Mouse (Mus musculus) neural tube, embryonic 13.5 days (tissue): Measurements from ENCODE around the gene Rev3l. TPM values are rescaled to one million over a fixed set of nuclear protein-coding genes. Genes with fewer than 3 reads are reported as not detected.

Source experiments
- ATAC-seq: fragments of 200-750 bp; cut with Nextera tagmentation; 2 replicates; pipeline ENCODE4 v1.8.0; 2017; ENCODE audit warnings: low read depth, mild to moderate bottlenecking, moderate TSS enrichment, moderate library complexity
- H3K27ac ChIP-seq: fragments of 300-500 bp; sonication (generic); replicated peaks from 2 replicates; pipeline ENCODE4 v1.5.1; 2015; ENCODE audit warnings: moderate library complexity, mild to moderate bottlenecking, inconsistent platforms
- H3K27me3 ChIP-seq: fragments of 300-500 bp; sonication (generic); 2 replicates; pipeline ENCODE4 v1.6.1; 2015; ENCODE audit warnings: mild to moderate bottlenecking, inconsistent platforms
- H3K36me3 ChIP-seq: fragments of 300-500 bp; sonication (generic); 2 replicates; pipeline ENCODE4 v1.6.1; 2015; ENCODE audit warnings: mild to moderate bottlenecking, inconsistent platforms
- H3K4me1 ChIP-seq: fragments of 300-500 bp; sonication (generic); replicated peaks from 2 replicates; pipeline ENCODE4 v1.6.1; 2015; ENCODE audit warnings: inconsistent platforms
- H3K4me2 ChIP-seq: fragments of 300-500 bp; sonication (generic); 2 replicates; pipeline ENCODE4 v1.6.1; 2015; ENCODE audit warnings: inconsistent platforms, mild to moderate bottlenecking, moderate library complexity
- H3K4me3 ChIP-seq: fragments of 300-500 bp; sonication (generic); 2 replicates; pipeline ENCODE4 v1.5.1; 2015; ENCODE audit warnings: mild to moderate bottlenecking, inconsistent platforms
- H3K9ac ChIP-seq: fragments of 300-500 bp; sonication (generic); 2 replicates; pipeline ENCODE4 v1.6.1; 2015; ENCODE audit warnings: moderate library complexity, mild to moderate bottlenecking, inconsistent platforms
- H3K9me3 ChIP-seq: fragments of 300-500 bp; sonication (generic); 2 replicates; pipeline ENCODE4 v1.6.1; 2016; ENCODE audit warnings: inconsistent platforms
- WGBS: fragments of 180-500 bp; shearing (Covaris S2); methylation state at CpG from one replicate; pipeline ENCODE4 v1.1.7; 2015; 5-methylcytosine and 5-hydroxymethylcytosine counted together
- polyA plus RNA-seq: library from polyadenylated mRNA; unstranded; fragments of >200 nt; fragmentation: Nextera tagmentation; extraction: Ambion mirVana; gene quantifications from 2 replicates; pipeline ENCODE4 v1.2.1, GENCODE M21; 2015

The Rev3l gene
- polyA plus RNA-seq, 1 experiment from 2014 or later: 27.3 TPM

DNA sequence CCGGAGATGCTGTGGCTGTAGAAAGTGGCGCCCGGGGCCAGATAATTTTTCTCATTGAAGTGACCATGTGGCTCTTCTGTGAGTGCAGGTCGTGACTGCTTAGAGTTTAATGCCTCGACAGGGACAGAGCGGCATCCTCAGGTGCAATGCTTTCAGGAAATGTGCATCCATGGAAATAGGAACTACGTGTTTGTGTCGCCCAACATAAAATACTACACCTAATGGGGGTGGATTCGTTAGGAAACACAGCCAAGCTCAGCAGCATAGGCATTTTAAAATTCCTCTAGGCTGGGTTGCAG is 1.1 kb downstream of the Rev3l start:
- Histone ChIP-seq H3K36me3 (no peaks in the 10 kb centered on the region), H3K9me3 (no peaks in the 10 kb centered on the region), H3K27me3 (no peaks in the 10 kb centered on the region), H3K4me2 (peak overlapping the region; percentile 55), H3K4me1 (peaks cover 33% of the 10 kb centered on the region), H3K27ac (peak overlapping the region; percentile 100), H3K9ac (peak overlapping the region; percentile 97), H3K4me3 (peak overlapping the region; percentile 89)
- under 1% methylated on average over 9 of the region's 9 CpGs for WGBS
- no peak for ATAC-seq

DNA sequence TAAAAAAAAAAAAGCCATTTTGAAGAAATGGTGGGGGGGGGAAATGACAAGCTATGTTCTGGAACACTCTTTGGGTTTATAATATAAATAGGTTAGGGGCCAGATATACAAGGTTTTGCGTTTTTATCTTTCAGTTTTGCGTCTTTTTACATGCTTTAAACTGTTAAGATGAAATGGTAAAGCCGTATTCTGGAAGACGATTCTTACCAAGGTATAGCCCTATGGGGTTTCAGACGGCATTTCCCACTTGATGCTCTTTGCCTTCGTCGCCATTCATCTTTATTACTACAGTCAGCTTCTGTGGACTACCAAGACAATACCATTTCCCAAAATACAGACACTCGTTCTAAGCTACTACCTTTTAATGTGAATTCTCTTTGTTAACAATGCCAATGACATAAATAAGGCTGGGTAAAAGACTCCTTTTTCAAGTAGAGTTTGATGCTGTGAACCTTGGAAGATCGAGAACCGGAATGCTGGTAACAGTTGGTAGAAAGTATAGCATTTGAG is 1.6 kb downstream of the Rev3l start:
- ATAC-seq: no peak
- peak overlapping the region; percentile 97 for H3K9ac ChIP-seq
- peaks cover 33% of the 10 kb centered on the region for H3K4me1 ChIP-seq
- WGBS: 11% methylated on average over 10 of the region's 10 CpGs
- no peaks in the 10 kb centered on the region for H3K36me3 ChIP-seq
- no peaks in the 10 kb centered on the region for H3K9me3 ChIP-seq
- no peaks in the 10 kb centered on the region for H3K27me3 ChIP-seq
- peak overlapping the region; percentile 89 for H3K4me3 ChIP-seq
- H3K27ac ChIP-seq: peak overlapping the region; percentile 100
- H3K4me2 ChIP-seq: peak overlapping the region; percentile 55

DNA sequence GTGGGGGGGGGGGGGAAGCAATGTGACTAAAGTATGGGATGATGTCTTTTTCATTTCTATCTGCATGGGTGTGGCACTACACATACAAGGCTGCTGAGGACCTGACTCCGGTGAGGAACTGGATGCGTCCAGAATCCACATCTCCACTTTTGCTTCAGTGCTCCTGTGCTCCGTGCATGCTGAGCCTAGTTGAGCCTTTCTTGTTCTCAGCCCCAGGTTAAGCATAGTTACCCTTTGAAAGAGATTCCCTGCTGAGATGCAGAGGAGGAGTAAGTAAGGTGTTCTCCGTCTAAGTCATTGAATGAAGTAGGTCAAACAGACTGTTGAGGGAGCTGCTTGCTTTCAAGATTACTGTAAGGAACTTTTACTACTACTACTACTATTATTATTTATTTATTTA is 4.3 kb downstream of the Rev3l start:
- Histone ChIP-seq H3K27me3 (no peaks in the 10 kb centered on the region), H3K9ac (no peak overlapping the region), H3K27ac (no peak overlapping the region), H3K4me3 (no peak overlapping the region), H3K36me3 (no peaks in the 10 kb centered on the region), H3K9me3 (no peaks in the 10 kb centered on the region), H3K4me2 (0 out of 2 replicates have a peak overlapping the region, but pooled peaks have one; percentile 3), H3K4me1 (peaks cover 27% of the 10 kb centered on the region)
- 70% methylated on average over 4 of the region's 4 CpGs for WGBS
- ATAC-seq: no peak

DNA sequence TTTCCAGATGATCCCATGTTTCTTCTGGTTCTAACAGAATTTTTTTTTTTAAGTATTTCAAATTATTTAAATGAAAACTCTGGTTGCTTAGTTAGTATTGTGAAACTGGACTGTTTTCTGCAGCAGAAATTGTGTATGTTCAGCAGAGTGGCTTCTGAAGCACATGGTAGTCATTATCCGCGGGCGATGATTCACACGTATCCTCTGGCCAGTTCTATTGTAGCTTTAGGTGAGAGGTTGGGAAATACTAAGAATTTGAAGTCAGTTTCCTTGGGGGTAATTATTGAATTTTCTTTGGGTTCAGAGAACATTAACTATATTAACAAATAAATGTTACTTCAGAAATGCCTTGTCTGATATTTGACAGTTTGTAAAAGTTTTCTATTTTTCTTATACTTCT is 10.1 kb downstream of the Rev3l start:
- H3K4me3 ChIP-seq: no peak overlapping the region
- 0 out of 2 replicates have a peak, but pooled peaks cover 5% of the 10 kb centered on the region for H3K36me3 ChIP-seq
- H3K27ac ChIP-seq: no peak overlapping the region
- 77% methylated on average over 4 of the region's 4 CpGs for WGBS
- H3K27me3 ChIP-seq: no peaks in the 10 kb centered on the region
- ATAC-seq: no peak
- no peak overlapping the region for H3K9ac ChIP-seq
- peaks cover 7% of the 10 kb centered on the region; the same call in 1 of the 2 replicates for H3K4me1 ChIP-seq
- no peak overlapping the region for H3K4me2 ChIP-seq
- H3K9me3 ChIP-seq: no peaks in the 10 kb centered on the region

DNA sequence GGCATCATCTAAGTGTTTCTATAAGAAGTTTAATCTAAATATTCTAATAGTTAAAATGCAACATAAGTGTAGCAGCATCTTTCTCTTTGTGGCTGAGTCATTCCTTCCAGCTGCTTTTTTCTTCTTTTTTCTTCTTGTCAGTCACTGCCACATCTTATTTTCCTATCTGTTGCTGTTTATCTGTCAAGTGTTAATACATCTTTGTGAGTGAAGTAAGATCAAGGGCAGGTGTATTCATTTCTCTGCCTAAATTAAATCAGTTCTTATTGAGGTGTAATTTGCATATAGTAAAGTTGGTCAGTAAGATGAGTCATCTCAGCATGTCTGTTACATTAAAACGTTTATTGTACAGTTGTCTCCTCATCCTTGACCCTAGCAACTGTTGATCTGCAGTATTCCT is 32.8 kb downstream of the Rev3l start:
- no peaks in the 10 kb centered on the region for H3K27me3 ChIP-seq
- no peak overlapping the region for H3K9ac ChIP-seq
- peaks cover 8% of the 10 kb centered on the region for H3K36me3 ChIP-seq
- H3K27ac ChIP-seq: no peak overlapping the region
- no peak for ATAC-seq
- H3K4me3 ChIP-seq: no peak overlapping the region
- peaks cover 5% of the 10 kb centered on the region for H3K4me1 ChIP-seq
- WGBS: 91% methylated on average over 1 of the region's 1 CpGs
- H3K4me2 ChIP-seq: no peak overlapping the region
- 0 out of 2 replicates have a peak, but pooled peaks cover 3% of the 10 kb centered on the region for H3K9me3 ChIP-seq

DNA sequence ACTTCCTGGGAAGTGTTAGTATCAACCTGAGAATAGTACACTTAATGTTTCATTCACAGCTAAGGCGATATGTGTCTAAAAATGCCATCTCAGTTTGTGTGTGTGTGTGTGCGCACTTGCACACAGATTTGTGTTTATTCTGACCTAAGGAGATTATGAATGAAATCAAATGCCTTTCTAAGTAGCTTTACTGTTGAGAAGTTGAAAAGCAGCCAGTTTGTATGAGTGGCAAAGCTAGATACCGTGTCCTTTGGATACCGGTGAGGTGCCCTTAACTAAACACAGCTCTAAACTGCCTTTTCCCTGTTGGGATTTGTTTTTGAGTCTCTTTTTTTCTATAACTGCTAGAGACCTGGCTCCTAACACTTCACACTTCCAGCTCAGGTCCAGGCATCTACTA is 34.8 kb downstream of the Rev3l start:
- Histone ChIP-seq H3K4me1 (peaks cover 5% of the 10 kb centered on the region), H3K4me3 (no peak overlapping the region), H3K4me2 (no peak overlapping the region), H3K36me3 (no peaks in the 10 kb centered on the region), H3K27ac (no peak overlapping the region), H3K27me3 (no peaks in the 10 kb centered on the region), H3K9ac (no peak overlapping the region), H3K9me3 (no peaks in the 10 kb centered on the region)
- no peak for ATAC-seq
- 86% methylated on average over 4 of the region's 4 CpGs for WGBS

DNA sequence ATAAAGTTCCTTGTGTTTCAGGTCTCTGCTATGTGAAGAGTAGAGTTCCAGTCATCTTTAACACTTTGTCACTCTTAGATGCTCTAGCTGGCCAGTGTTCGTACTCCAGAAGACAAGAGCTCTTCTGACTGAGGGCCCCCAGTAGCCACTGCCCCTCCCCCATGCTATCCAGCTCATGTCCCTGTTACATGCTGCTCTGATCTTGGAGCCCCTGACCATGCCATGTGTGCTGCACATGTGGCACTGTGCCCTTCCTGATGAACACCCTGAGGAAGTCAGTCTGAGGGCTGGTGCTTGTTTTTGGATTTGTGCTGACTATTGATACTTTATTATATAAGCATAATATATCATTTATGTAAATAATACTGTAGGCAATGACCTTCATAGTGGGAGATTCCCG is 40.3 kb downstream of the Rev3l start:
- H3K9ac ChIP-seq: no peak overlapping the region
- H3K4me2 ChIP-seq: no peak overlapping the region
- no peaks in the 10 kb centered on the region for H3K27me3 ChIP-seq
- no peaks in the 10 kb centered on the region for H3K36me3 ChIP-seq
- WGBS: 83% methylated on average over 2 of the region's 2 CpGs
- no peak overlapping the region for H3K4me3 ChIP-seq
- no peak overlapping the region for H3K27ac ChIP-seq
- no peak for ATAC-seq
- no peaks in the 10 kb centered on the region for H3K9me3 ChIP-seq
- 0 out of 2 replicates have a peak, but pooled peaks cover 8% of the 10 kb centered on the region for H3K4me1 ChIP-seq

DNA sequence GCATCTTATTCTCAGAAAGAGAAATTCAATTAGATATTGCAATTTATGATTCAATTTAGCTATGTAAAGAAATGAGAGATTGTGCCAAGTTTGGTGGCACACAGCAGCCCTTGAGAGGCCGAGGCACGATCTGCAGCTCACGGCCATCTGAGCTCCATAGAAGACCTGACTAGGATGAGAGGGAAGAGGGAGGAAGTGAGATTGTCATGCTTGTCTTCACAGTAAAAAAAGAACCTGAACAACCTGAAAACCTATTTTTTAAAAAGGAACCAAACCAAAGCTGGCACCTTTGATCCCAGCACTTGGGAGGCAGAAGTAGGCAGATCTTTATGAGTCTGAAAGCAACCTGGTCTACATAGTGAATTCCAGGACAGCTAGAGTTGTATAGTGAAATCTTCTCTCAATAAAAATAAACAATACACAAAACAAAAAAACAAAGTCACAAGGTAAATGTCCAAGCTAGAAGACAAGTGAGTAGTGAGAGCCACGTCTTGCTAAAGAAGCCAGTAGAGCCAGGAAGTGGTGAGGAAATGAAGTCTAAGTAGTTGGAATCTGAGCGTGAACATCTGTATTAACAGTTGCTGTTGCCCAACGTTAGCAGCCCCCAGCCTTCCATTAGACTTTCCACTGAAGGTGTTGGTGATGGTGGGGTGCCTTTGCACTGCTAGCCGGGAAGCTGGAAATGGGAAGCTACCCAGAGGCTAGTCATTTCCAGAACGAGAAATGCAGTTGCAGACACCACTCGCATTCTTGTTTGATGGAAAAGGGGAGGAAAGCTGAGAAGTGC is 42.2 kb downstream of the Rev3l start:
- H3K4me2 ChIP-seq: no peak overlapping the region
- no peak overlapping the region for H3K27ac ChIP-seq
- H3K9me3 ChIP-seq: no peaks in the 10 kb centered on the region
- H3K9ac ChIP-seq: no peak overlapping the region
- no peak overlapping the region for H3K4me3 ChIP-seq
- peaks cover 12% of the 10 kb centered on the region; the same call in 1 of the 2 replicates for H3K4me1 ChIP-seq
- no peak for ATAC-seq
- H3K27me3 ChIP-seq: no peaks in the 10 kb centered on the region
- no peaks in the 10 kb centered on the region for H3K36me3 ChIP-seq
- 83% methylated on average over 9 of the region's 9 CpGs for WGBS

DNA sequence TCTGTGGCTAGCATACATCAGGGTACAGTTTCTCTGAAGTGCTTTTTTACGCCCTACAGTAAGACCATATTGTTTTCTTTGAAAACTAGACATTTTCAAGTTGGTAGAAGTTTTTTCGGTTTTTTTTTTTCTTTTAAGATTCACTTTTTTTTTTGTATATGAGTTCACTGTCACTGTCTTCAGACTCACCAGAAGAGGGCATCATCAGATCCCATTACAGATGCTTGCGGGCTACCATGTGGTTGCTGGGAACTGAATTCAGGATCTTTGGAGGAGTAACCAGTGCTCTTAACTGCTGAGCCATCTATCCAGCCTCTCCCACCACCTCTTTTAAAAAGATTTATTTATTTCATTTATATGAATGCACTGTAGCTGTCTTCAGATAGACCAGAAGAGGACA is 45.0 kb downstream of the Rev3l start:
- 86% methylated on average over 3 of the region's 3 CpGs for WGBS
- H3K4me2 ChIP-seq: no peak overlapping the region
- H3K4me1 ChIP-seq: peaks cover 12% of the 10 kb centered on the region; the same call in 1 of the 2 replicates
- H3K27me3 ChIP-seq: no peaks in the 10 kb centered on the region
- H3K4me3 ChIP-seq: no peak overlapping the region
- H3K9me3 ChIP-seq: no peaks in the 10 kb centered on the region
- no peaks in the 10 kb centered on the region for H3K36me3 ChIP-seq
- no peak overlapping the region for H3K27ac ChIP-seq
- no peak overlapping the region for H3K9ac ChIP-seq
- no peak for ATAC-seq

DNA sequence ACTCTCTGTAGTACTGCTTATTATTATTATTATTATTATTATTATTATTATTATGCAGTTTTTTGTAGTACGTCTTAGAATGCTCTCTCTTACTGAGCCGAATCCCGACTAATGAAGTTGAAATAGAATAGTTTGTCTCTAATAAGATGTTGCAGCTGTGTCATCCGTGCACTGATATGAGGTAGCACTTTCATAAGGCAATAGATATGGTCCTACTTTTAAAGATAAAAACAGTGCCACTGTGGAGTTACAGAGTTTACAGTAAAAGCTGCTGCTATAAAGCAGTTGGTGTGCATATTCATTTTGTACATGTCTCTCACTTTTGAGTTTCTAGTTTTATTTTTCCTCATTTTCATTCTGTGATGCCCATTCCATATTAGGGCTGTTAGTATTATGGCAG is 46.4 kb downstream of the Rev3l start:
- H3K27ac ChIP-seq: no peak overlapping the region
- no peak overlapping the region for H3K9ac ChIP-seq
- H3K36me3 ChIP-seq: no peaks in the 10 kb centered on the region
- H3K4me3 ChIP-seq: no peak overlapping the region
- no peak for ATAC-seq
- H3K27me3 ChIP-seq: no peaks in the 10 kb centered on the region
- no peak overlapping the region for H3K4me2 ChIP-seq
- WGBS: 88% methylated on average over 4 of the region's 4 CpGs
- H3K4me1 ChIP-seq: peaks cover 9% of the 10 kb centered on the region; the same call in 1 of the 2 replicates
- no peaks in the 10 kb centered on the region for H3K9me3 ChIP-seq

DNA sequence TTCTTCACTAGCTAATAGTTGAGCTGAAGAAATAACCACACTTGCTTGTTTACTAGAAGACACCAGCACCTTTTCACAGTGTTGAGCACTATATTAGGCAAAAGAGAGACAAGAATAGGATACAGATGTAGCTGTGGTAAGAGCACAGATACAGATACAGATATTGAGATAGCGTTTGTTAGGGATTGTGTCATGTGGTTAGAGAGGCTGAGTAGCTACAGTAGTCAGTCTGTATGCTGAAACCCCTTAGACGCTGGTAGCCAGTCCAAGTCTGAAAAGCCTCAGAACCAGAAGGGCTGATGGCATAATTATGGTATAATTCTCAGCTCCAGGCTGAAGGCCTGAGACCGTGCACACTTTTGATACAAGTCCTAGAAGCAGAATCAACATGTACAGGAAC is 53.3 kb downstream of the Rev3l start:
- Histone ChIP-seq H3K4me2 (no peak overlapping the region), H3K9ac (no peak overlapping the region), H3K27ac (no peak overlapping the region), H3K9me3 (no peaks in the 10 kb centered on the region), H3K4me1 (no peaks in the 10 kb centered on the region), H3K4me3 (no peak overlapping the region), H3K36me3 (0 out of 2 replicates have a peak, but pooled peaks cover 8% of the 10 kb centered on the region), H3K27me3 (no peaks in the 10 kb centered on the region)
- 90% methylated on average over 3 of the region's 3 CpGs for WGBS
- no peak for ATAC-seq

DNA sequence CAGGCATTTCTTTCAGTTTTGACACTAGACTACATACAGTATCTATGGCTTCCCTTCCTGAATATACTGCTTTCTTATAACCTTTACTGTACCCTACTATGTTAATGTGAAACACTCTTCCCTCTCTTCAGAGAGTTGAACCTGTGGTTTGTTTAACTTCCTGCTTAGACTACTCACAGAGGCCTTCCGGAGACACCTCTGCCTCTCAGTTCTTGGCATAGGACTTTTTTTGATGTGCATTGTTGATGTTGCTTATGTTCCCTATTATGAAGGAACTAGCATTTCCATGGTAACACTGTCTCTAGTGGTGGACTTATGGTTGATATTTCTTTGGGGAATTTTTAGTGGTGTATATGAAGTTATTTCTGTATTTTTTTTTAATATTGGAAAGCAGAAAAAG is 61.4 kb downstream of the Rev3l start:
- Histone ChIP-seq H3K4me3 (no peak overlapping the region), H3K36me3 (peaks cover 41% of the 10 kb centered on the region), H3K27ac (no peak overlapping the region), H3K27me3 (no peaks in the 10 kb centered on the region), H3K9ac (no peak overlapping the region), H3K4me2 (no peak overlapping the region), H3K4me1 (no peaks in the 10 kb centered on the region), H3K9me3 (no peaks in the 10 kb centered on the region)
- WGBS: 93% methylated on average over 1 of the region's 1 CpGs
- no peak for ATAC-seq

DNA sequence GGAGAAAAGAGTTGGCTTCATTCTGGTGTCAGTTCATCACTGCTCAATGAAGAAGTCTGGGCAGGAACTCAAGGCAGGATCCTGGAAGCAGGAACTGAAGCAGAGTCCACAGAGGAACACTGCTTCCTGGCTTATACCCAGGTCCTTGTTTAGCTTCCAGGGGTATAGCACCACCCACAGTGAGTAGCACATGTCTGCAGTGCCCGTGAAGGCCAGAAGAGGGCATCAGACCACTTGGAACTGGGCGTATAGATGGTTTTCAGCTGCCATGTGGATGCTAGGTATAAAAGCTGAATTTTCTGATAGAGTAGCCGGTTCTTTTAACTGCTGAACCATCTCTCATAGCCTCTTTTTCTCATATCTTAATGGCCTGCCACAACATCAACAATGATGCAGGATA is 79.6 kb downstream of the Rev3l start:
- Histone ChIP-seq H3K36me3 (peaks cover 56% of the 10 kb centered on the region), H3K27me3 (no peaks in the 10 kb centered on the region), H3K9me3 (no peaks in the 10 kb centered on the region), H3K27ac (no peak overlapping the region), H3K4me2 (no peak overlapping the region), H3K4me3 (no peak overlapping the region), H3K4me1 (no peaks in the 10 kb centered on the region), H3K9ac (no peak overlapping the region)
- 74% methylated on average over 3 of the region's 3 CpGs for WGBS
- no peak for ATAC-seq
